Mouse (Mus musculus) lung, adult 2 months (tissue): ENCODE data around the gene Gm20716.

Experiments used
- CTCF ChIP-seq: fragments of 200-500 bp; IDR thresholded peaks from 2 replicates; pipeline ENCODE4 v1.5.1; 2011; ENCODE audit warnings: mild to moderate bottlenecking, low read length, control low read depth; ENCODE audit not compliant: insufficient read depth
- POLR2A ChIP-seq: fragments of 200-500 bp; IDR thresholded peaks from 2 replicates; pipeline ENCODE4 v1.6.1; 2011; ENCODE audit warnings: low read depth, mild to moderate bottlenecking, control low read depth, low read length, borderline replicate concordance; ENCODE audit errors: extremely low read depth

GRCm38 (mm10) chr2:168260124-168260523, 30.0 kb upstream of the Gm20716 start:
- TF ChIP-seq POLR2A (no peak), CTCF (no peak)
